Mouse (Mus musculus) heart, adult 2 months (tissue): ENCODE data around the gene Dixdc1.

Experiments
- CTCF ChIP-seq: fragments of 200-600 bp; IDR thresholded peaks from 2 replicates; pipeline ENCODE4 v1.8.1; 2022; ENCODE audit warnings: antibody characterized with exemption, mild to moderate bottlenecking, moderate library complexity
- EP300 ChIP-seq: fragments of 200-500 bp; IDR thresholded peaks from 2 replicates; pipeline ENCODE4 v1.6.1; 2011; ENCODE audit warnings: low read depth, low read length, control low read depth; ENCODE audit not compliant: insufficient read depth
- POLR2A ChIP-seq: fragments of 200-500 bp; IDR thresholded peaks from 2 replicates; pipeline ENCODE4 v1.6.1; 2011; ENCODE audit warnings: mild to moderate bottlenecking, low read depth, low read length, control low read depth; ENCODE audit not compliant: insufficient read depth

- TF ChIP-seq CTCF (no peak), POLR2A (no peak), EP300 (no peak)
Observed at GRCm38 (mm10) chr9:50721061-50721460, 18.3 kb downstream of the Dixdc1 start.
